Mouse (Mus musculus) spleen, adult 2 months (tissue): ENCODE measurements around the gene Clec16a. TPM values are rescaled to one million over a fixed set of nuclear protein-coding genes. Genes with fewer than 3 reads are reported as not detected.

Experiments
- DNase-seq, 2 experiments: peaks; one replicate each; pipeline versions ENCODE4 v3.0.0 to v3.0.0-alpha.2; 2012 to 2021; ENCODE audit warnings: low spot score in 2 of 2, low read depth in 1 of 2
- H3K27ac ChIP-seq: fragments of 200-500 bp; 2 replicates; pipeline ENCODE4 v1.5.1; 2012; ENCODE audit warnings: low read length, inconsistent platforms; ENCODE audit not compliant: insufficient read depth
- H3K27me3 ChIP-seq: fragments of 200-500 bp; 2 replicates; pipeline ENCODE4 v1.6.1; 2012; ENCODE audit warnings: mild to moderate bottlenecking, moderate library complexity, low read length, inconsistent platforms; ENCODE audit not compliant: control insufficient read depth, insufficient read depth
- H3K36me3 ChIP-seq: fragments of 200-500 bp; 2 replicates; pipeline ENCODE4 v1.6.1; 2012; ENCODE audit warnings: mild to moderate bottlenecking, low read length, inconsistent platforms; ENCODE audit not compliant: control insufficient read depth, insufficient read depth
- H3K4me1 ChIP-seq: fragments of 200-500 bp; 2 replicates; pipeline ENCODE4 v1.6.1; 2011; ENCODE audit warnings: inconsistent platforms; ENCODE audit not compliant: control insufficient read depth, insufficient read depth, insufficient read length
- H3K4me3 ChIP-seq: fragments of 200-500 bp; 2 replicates; pipeline ENCODE4 v1.5.1; 2011; ENCODE audit warnings: mild to moderate bottlenecking, inconsistent platforms; ENCODE audit not compliant: insufficient read depth, insufficient read length; ENCODE audit errors: extremely low read depth
- CTCF ChIP-seq: fragments of 200-500 bp; IDR thresholded peaks from 2 replicates; pipeline ENCODE4 v1.5.1; 2011; ENCODE audit warnings: mild to moderate bottlenecking, inconsistent platforms; ENCODE audit not compliant: insufficient read depth, insufficient read length, insufficient replicate concordance; ENCODE audit errors: extremely low read depth
- POLR2A ChIP-seq: fragments of 200-500 bp; IDR thresholded peaks from 2 replicates; pipeline ENCODE4 v1.6.1; 2011; ENCODE audit warnings: low read depth, low read length, inconsistent platforms
- WGBS: fragments of 180-500 bp; shearing (Covaris S2); methylation state at CpG from one replicate; pipeline ENCODE4 v1.1.7; 2018; 5-methylcytosine and 5-hydroxymethylcytosine counted together
- polyA plus RNA-seq: library from polyadenylated mRNA; depleted of rRNA; stranded (reverse); fragments of >200 nt; gene quantifications from 2 replicates; pipeline ENCODE4 v1.2.3, GENCODE M21; 2012

Clec16a gene
- polyA plus RNA-seq, 1 experiment: 8.2 TPM

- no peak for DNase-seq
- TF ChIP-seq CTCF (no peak), POLR2A (no peak)
- peaks cover 6% of the 10 kb centered on the region; the same call in 1 of the 2 replicates for H3K4me1 ChIP-seq
- H3K36me3 ChIP-seq: no peaks in the 10 kb centered on the region
- no peak overlapping the region for H3K27ac ChIP-seq
- 100% methylated on average over 2 of the region's 2 CpGs for WGBS
- H3K27me3 ChIP-seq: no peaks in the 10 kb centered on the region
- H3K4me3 ChIP-seq: no peak overlapping the region
Observed at GRCm38 (mm10) chr16:10682521-10682920, 137.4 kb downstream of the Clec16a start.

GRCm38 (mm10) chr16:10683193-10684000, 138.3 kb downstream of the Clec16a start:
- Histone ChIP-seq H3K36me3 (no peaks in the 10 kb centered on the region), H3K27ac (peak overlapping the region; percentile 31; the same call in 1 of the 2 replicates), H3K27me3 (no peaks in the 10 kb centered on the region), H3K4me1 (peaks cover 6% of the 10 kb centered on the region; the same call in 1 of the 2 replicates), H3K4me3 (no peak overlapping the region)
- TF ChIP-seq CTCF (no peak), POLR2A (no peak)
- no peak for DNase-seq
- WGBS: 66% methylated on average over 8 of the region's 8 CpGs

DNA sequence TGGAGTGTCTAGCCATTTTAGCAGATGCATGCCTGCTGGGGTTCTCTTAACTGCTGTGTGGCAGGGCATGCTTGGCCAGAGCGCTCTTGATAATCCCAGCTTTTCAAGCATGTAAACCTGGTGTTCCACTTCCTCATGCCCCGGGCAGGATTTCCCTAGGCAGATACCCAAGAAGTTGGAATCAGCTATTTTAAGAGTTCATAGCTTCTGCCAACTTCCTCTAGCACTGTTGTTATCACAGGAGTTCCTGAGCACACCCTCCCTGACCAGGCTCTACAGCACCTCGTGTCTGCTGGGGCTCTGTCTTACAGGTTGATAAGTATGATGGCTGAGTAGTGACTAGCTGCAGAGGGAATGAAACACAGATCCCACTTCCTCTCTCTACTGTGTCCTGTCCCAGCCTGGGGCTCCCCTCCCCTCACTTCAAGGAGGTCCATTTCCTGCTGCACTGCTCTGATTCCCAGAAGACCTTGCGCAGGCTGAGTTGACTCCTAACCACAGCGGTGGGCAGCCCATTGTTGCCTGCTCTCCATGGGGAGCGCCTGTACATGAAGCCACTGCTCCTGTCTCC, 144.7 kb downstream of the Clec16a start:
- TF ChIP-seq POLR2A (no peak), CTCF (no peak)
- Histone ChIP-seq H3K4me1 (peaks cover 9% of the 10 kb centered on the region; the same call in 1 of the 2 replicates), H3K27me3 (no peaks in the 10 kb centered on the region), H3K27ac (peak overlapping the region; percentile 23), H3K4me3 (no peak overlapping the region), H3K36me3 (no peaks in the 10 kb centered on the region)
- 22% methylated on average over 6 of the region's 6 CpGs for WGBS
- peak in 1 of 2 experiments; percentile 15 for DNase-seq

- peaks cover 9% of the 10 kb centered on the region; the same call in 1 of the 2 replicates for H3K4me1 ChIP-seq
- no peak for TF ChIP-seq POLR2A
- no peak for TF ChIP-seq CTCF
- H3K4me3 ChIP-seq: no peak overlapping the region
- H3K27me3 ChIP-seq: no peaks in the 10 kb centered on the region
- H3K27ac ChIP-seq: no peak overlapping the region
- 60% methylated on average over 3 of the region's 3 CpGs for WGBS
- no peaks in the 10 kb centered on the region for H3K36me3 ChIP-seq
- DNase-seq: no peak
Observed at GRCm38 (mm10) chr16:10690442-10690841, 145.3 kb downstream of the Clec16a start.

GRCm38 (mm10) chr16:10691705-10692104, 146.6 kb downstream of the Clec16a start:
- Histone ChIP-seq H3K27ac (no peak overlapping the region), H3K36me3 (no peaks in the 10 kb centered on the region), H3K4me1 (peaks cover 9% of the 10 kb centered on the region; the same call in 1 of the 2 replicates), H3K4me3 (no peak overlapping the region), H3K27me3 (no peaks in the 10 kb centered on the region)
- TF ChIP-seq POLR2A: no peak
- TF ChIP-seq CTCF: no peak
- WGBS: 90% methylated on average over 5 of the region's 5 CpGs
- no peak for DNase-seq

DNA sequence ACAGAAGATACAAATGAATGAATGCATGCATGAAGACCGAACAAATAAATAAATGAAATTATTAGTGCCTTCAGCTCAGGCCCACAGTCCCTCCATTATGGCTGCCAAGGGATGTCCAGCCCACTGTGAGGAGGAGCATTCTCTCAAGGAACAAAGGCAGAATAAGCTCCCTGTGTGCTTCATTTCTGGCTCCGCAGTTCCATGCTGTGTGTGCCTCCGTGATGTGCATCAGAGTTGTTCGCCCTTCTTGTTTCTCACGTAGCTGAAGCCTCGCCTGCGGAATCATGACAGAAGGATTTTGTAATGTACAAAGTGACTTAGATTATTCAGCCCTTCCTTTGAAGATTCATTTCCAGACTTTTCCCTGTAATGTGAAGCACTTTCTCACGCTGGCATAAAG, 147.7 kb downstream of the Clec16a start:
- DNase-seq: no peak
- WGBS: 97% methylated on average over 8 of the region's 8 CpGs
- no peaks in the 10 kb centered on the region for H3K27me3 ChIP-seq
- TF ChIP-seq CTCF: no peak
- no peak for TF ChIP-seq POLR2A
- no peak overlapping the region for H3K27ac ChIP-seq
- no peaks in the 10 kb centered on the region for H3K36me3 ChIP-seq
- H3K4me3 ChIP-seq: no peak overlapping the region
- H3K4me1 ChIP-seq: peaks cover 9% of the 10 kb centered on the region; the same call in 1 of the 2 replicates
